Mouse (Mus musculus) liver, postnatal 0 days (tissue): ENCODE measurements at regions not wholly inside any gene's neighbourhood (a gene's known extent, or its start where the extent isn't known, plus 50 kb on each side); places are given as distances from the start of the nearest gene placed in this dataset.

Experiments
- ATAC-seq: fragments of 200-750 bp; cut with Nextera tagmentation; 2 replicates; pipeline ENCODE4 v1.8.0; 2017; ENCODE audit warnings: mild to moderate bottlenecking, moderate library complexity
- DNase-seq: peaks from one replicate; pipeline ENCODE4 v3.0.0-alpha.2; 2016
- H3K27ac ChIP-seq: fragments of 300-500 bp; sonication (generic); 2 replicates; pipeline ENCODE4 v1.5.1; 2014; ENCODE audit warnings: antibody characterized with exemption, moderate library complexity, mild to moderate bottlenecking, low read depth
- H3K27me3 ChIP-seq: fragments of 300-500 bp; sonication (generic); 2 replicates; pipeline ENCODE4 v1.6.1; 2014; ENCODE audit warnings: low read length, control low read depth, mixed read lengths; ENCODE audit not compliant: insufficient read depth
- H3K36me3 ChIP-seq: fragments of 300-500 bp; sonication (generic); replicated peaks from 2 replicates; pipeline ENCODE4 v1.6.1; 2014; ENCODE audit warnings: mild to moderate bottlenecking, control low read depth, low read length, moderate library complexity, mixed read lengths; ENCODE audit not compliant: insufficient read depth
- H3K4me1 ChIP-seq: fragments of 300-500 bp; sonication (generic); 2 replicates; pipeline ENCODE4 v1.6.1; 2014; ENCODE audit warnings: antibody characterized with exemption, mild to moderate bottlenecking, control low read depth; ENCODE audit not compliant: insufficient read depth
- H3K4me2 ChIP-seq: fragments of 300-500 bp; sonication (generic); 2 replicates; pipeline ENCODE4 v1.6.1; 2014; ENCODE audit warnings: low read depth, mild to moderate bottlenecking, low read length, moderate library complexity, mixed read lengths
- H3K4me3 ChIP-seq: fragments of 300-500 bp; sonication (generic); 2 replicates; pipeline ENCODE4 v1.5.1; 2014; ENCODE audit warnings: low read depth, low read length
- H3K9ac ChIP-seq: fragments of 300-500 bp; sonication (generic); replicated peaks from 2 replicates; pipeline ENCODE4 v1.6.1; 2014; ENCODE audit warnings: mild to moderate bottlenecking, moderate library complexity
- H3K9me3 ChIP-seq: fragments of 300-500 bp; sonication (generic); 2 replicates; pipeline ENCODE4 v1.6.1; 2016; ENCODE audit warnings: mild to moderate bottlenecking, control low read depth, low read length, mixed read lengths
- CTCF ChIP-seq: sonication (generic); IDR thresholded peaks from 2 replicates; pipeline ENCODE4 v1.5.1; 2016; ENCODE audit warnings: antibody characterized with exemption, low read depth
- EP300 ChIP-seq: IDR thresholded peaks from 2 replicates; pipeline ENCODE4 v1.6.1; 2016; ENCODE audit warnings: antibody characterized with exemption, low read depth, mild to moderate bottlenecking
- WGBS: fragments of 180-500 bp; shearing (Covaris S2); extraction: QIAGEN DNeasy Blood & Tissue Kit; methylation state at CpG from one replicate; pipeline ENCODE4 v1.1.7; 2014; ENCODE audit not compliant: insufficient replicate concordance; 5-methylcytosine and 5-hydroxymethylcytosine counted together

GRCm38 (mm10) chr9:30166235-30166752, 203.4 kb upstream of the Ntm start:
- no peak for TF ChIP-seq CTCF
- TF ChIP-seq EP300, result no peak
- no peaks in the 10 kb centered on the region for H3K4me1 ChIP-seq
- ATAC-seq (no peak), DNase-seq (no peak)
- H3K4me2 ChIP-seq, result no peak overlapping the region
- WGBS, result 76% methylated on average over 13 of the region's 13 CpGs
- no peak overlapping the region for H3K4me3 ChIP-seq
- no peaks in the 10 kb centered on the region for H3K36me3 ChIP-seq
- no peak overlapping the region for H3K9ac ChIP-seq
- H3K27me3 ChIP-seq, result no peaks in the 10 kb centered on the region
- H3K27ac ChIP-seq, result no peak overlapping the region
- H3K9me3 ChIP-seq, result no peaks in the 10 kb centered on the region

DNA sequence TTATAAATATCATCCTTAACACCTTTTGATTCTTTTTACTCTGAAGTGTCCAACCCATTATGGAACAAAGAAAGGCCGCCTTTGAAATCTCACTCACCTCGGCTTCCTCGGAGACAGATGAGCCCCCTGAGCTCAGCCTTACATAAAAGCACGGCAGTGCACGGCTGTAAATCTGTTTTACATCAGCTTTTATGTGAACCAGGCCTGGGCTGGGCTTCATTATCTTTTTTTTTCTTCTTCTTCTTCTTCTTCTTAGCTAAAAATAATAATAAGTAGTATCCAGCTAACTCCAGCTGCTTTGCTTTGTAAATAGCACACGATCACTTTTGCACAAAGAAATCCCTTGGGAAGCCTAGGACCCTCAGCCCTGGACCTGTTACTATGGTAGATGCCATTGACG, 204.3 kb upstream of the Ntm start:
- ATAC-seq, result no peak
- 73% methylated on average over 7 of the region's 7 CpGs for WGBS
- TF ChIP-seq EP300 (no peak), CTCF (no peak)

GRCm38 (mm10) chr9:30174646-30175045, 211.7 kb upstream of the Ntm start:
- Histone ChIP-seq H3K36me3 (no peaks in the 10 kb centered on the region), H3K4me1 (no peaks in the 10 kb centered on the region), H3K27me3 (no peaks in the 10 kb centered on the region), H3K4me3 (no peak overlapping the region), H3K9me3 (no peaks in the 10 kb centered on the region), H3K27ac (no peak overlapping the region), H3K9ac (no peak overlapping the region), H3K4me2 (no peak overlapping the region)
- no peak for DNase-seq
- 64% methylated on average over 6 of the region's 6 CpGs for WGBS
- no peak for ATAC-seq
- no peak for TF ChIP-seq CTCF
- no peak for TF ChIP-seq EP300

More for the DNA sequence above, 204.3 kb upstream of the Ntm start:
- DNase-seq, result no peak
- H3K4me2 ChIP-seq, result no peak overlapping the region
- H3K4me3 ChIP-seq, result no peak overlapping the region
- H3K9ac ChIP-seq, result no peak overlapping the region
- no peaks in the 10 kb centered on the region for H3K36me3 ChIP-seq
- H3K27ac ChIP-seq, result no peak overlapping the region
- H3K4me1 ChIP-seq, result no peaks in the 10 kb centered on the region
- no peaks in the 10 kb centered on the region for H3K27me3 ChIP-seq
- no peaks in the 10 kb centered on the region for H3K9me3 ChIP-seq

DNA sequence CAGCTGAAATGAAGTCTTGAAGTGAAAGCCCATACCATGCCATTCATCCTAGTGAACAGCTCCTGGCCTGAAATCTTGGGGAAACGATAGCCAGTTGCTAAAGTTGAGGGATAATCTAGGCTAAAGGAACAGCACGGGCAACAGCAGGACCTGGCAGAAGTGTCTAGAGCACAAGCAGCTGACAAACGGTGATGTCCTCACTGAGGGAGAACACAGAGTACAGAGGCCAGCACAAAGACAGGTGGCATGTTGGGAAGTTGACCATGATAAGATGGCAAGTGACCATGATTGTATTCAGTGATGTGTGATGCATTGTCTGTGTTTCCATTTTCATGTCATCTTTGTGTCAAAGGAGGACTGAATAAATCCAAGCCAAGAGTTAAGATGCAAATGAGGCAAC, 212.4 kb upstream of the Ntm start:
- H3K27ac ChIP-seq, result no peak overlapping the region
- 72% methylated on average over 3 of the region's 3 CpGs for whole genome bisulfite sequencing
- no peak for TF ChIP-seq CTCF
- TF ChIP-seq EP300, result no peak
- H3K4me1 ChIP-seq, result no peaks in the 10 kb centered on the region
- no peak overlapping the region for H3K9ac ChIP-seq
- DNase-seq (no peak), ATAC-seq (no peak)
- H3K9me3 ChIP-seq, result no peaks in the 10 kb centered on the region
- H3K36me3 ChIP-seq, result no peaks in the 10 kb centered on the region
- no peak overlapping the region for H3K4me2 ChIP-seq
- H3K4me3 ChIP-seq, result no peak overlapping the region
- no peaks in the 10 kb centered on the region for H3K27me3 ChIP-seq

- Histone ChIP-seq H3K4me2 (no peak overlapping the region), H3K9ac (no peak overlapping the region), H3K27ac (no peak overlapping the region), H3K9me3 (no peaks in the 10 kb centered on the region), H3K36me3 (no peaks in the 10 kb centered on the region), H3K27me3 (no peaks in the 10 kb centered on the region), H3K4me3 (no peak overlapping the region), H3K4me1 (no peaks in the 10 kb centered on the region)
- no peak for DNase-seq
- WGBS, result 75% methylated on average over 11 of the region's 11 CpGs
- ATAC-seq, result no peak
- TF ChIP-seq EP300 (no peak), CTCF (no peak)
Measured at GRCm38 (mm10) chr9:30183409-30183808, 220.5 kb upstream of the Ntm start.

GRCm38 (mm10) chr9:30184996-30185763, 222.2 kb upstream of the Ntm start:
- no peak for TF ChIP-seq CTCF
- no peak for TF ChIP-seq EP300
- no peaks in the 10 kb centered on the region for H3K4me1 ChIP-seq
- no peak for DNase-seq
- H3K4me3 ChIP-seq, result no peak overlapping the region
- no peaks in the 10 kb centered on the region for H3K36me3 ChIP-seq
- no peak overlapping the region for H3K4me2 ChIP-seq
- H3K27ac ChIP-seq, result no peak overlapping the region
- no peak for ATAC-seq
- 74% methylated on average over 10 of the region's 10 CpGs for WGBS
- no peaks in the 10 kb centered on the region for H3K27me3 ChIP-seq
- H3K9ac ChIP-seq, result no peak overlapping the region
- no peaks in the 10 kb centered on the region for H3K9me3 ChIP-seq
